ENCODE assay signal across 18 mouse cellular contexts in the genomic region with DNA sequence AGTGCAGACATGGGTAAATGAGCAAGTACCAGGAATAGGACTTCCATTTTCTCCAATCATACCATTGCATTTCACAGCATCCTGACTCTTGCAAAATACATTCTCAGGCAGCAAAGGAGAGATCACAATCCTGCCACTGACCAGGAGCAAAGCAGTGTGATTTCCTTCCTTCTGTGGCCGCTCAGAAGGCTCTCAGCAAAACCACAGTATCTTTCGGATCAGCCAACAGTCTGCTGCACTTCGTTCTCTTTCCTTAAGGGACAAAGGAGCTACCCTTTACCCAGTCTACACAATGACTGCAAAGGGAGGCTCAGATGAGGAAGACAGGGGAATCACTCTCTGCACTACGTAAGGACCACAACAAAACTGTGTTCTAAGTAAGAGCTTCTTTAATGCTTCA.
"Had no signal": no experiment of that assay in that cellular context is flagged by ENCODE, and none has a peak within 500 bp of the region (broad histone marks: within the 10 kb centered on the region; RNA-seq: fewer than 3 reads in every experiment).

No protein-coding gene starts in this region.

- H3K27me3 ChIP-seq: midbrain, embryonic 12.5 days; neural tube, embryonic 13.5 days; neural tube, embryonic 15.5 days; stomach, embryonic 15.5 days had no signal

- DNase-seq: lung, adult 18-20 months; lung, embryonic 14.5 days; lung, postnatal 10 days; lung, postnatal 4 days; midbrain, embryonic 14.5 days; right cerebral cortex, postnatal 14 days; thymus, adult 2 months; thymus, postnatal 25 days; thymus, postnatal 4 days had no signal

- H3K4me3 ChIP-seq: midbrain, embryonic 10.5 days; midbrain, embryonic 12.5 days; myocyte; neural tube, embryonic 13.5 days; neural tube, embryonic 15.5 days; stomach, embryonic 15.5 days had no signal

- H3K27ac ChIP-seq: liver, embryonic 14.5 days; midbrain, embryonic 10.5 days; midbrain, embryonic 12.5 days; neural tube, embryonic 13.5 days; neural tube, embryonic 15.5 days; stomach, embryonic 15.5 days; stomach, postnatal 0 days had no signal

- ATAC-seq: midbrain, embryonic 16.5 days had no signal

- H3K4me1 ChIP-seq: midbrain, embryonic 10.5 days; midbrain, embryonic 12.5 days; neural tube, embryonic 13.5 days; neural tube, embryonic 15.5 days; stomach, embryonic 15.5 days had no signal
